Mouse (Mus musculus): ENCODE results near the gene Olfr1245. TPM values are rescaled to one million over a fixed set of nuclear protein-coding genes. Genes with fewer than 3 reads are reported as not detected.

Gene Olfr1245
- polyA plus RNA-seq (2017; shearing (Covaris generic)): not detected

GRCm38 (mm10) chr2:89578347-89578746 lies at the start of gene Olfr1245:
Gene Olfr1245, minus strand, starts transcription at chr2:89578447.

DNA sequence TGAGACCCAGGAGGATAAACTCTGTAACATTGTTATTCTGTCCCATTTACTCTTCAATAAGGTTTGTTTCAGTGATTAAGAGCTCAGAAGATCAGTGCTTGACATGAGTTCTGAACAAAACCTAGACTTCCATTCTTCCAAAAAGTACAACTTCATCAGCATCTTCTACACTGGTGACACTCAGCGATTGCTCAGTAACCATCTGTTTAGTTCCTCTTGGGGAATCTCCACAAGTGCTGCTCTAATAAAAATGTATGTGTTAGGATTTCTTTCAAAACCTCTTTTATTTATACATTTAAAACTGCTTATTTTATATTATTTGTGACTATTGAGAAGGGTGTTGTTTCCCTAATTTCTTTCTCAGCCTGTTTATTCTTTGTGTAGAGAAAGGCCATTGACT lies 39.9 kb upstream of the Olfr1245 start, which contains the start of gene Olfr1248:
Olfr1248 (minus strand) TSS at position 101 of the 400 bp plus-strand sequence.

DNA sequence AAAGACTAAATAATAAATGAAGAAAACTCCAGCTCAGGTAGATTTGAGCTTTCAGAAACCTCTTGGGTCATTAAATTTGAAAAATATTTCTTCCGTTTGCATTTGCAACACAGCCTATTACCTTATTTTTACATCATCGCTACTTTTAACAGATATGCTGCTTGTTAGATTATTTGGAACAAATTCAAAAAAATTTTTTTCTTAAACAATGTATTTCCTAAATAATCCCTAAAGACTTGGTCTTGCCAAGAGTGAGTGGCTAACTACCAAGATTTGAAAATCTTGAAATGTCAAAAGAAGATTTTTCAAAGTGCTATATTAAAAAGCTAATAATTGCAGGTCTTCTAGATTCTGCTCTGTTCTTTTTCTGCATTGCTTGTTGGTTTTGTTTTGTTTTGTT lies 35.8 kb upstream of the Olfr1245 start, which contains the start of gene Olfr1247:
Olfr1247 (minus strand) TSS at position 101 of the 400 bp plus-strand sequence.

DNA sequence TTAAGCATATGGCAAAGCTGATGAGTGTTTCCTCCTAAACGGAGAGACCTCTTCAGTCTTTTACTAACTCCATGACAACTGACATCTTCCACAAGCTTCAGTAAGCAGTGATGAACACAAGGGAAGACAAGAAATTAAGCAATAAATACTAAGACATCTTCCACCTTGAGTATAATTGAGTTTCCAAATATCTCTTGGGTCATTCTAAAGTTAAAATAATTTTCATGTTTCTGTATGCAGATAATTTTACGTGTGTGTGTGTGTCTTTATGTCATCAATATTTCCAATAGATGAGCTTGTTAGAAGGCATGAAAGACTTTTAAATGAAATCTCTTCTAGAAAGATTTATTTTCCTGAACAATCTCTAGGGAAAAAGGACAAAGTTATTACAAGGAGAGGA lies 14.8 kb upstream of the Olfr1245 start, which contains the start of gene Olfr1246:
Olfr1246 (minus strand) TSS at position 101 of the 400 bp plus-strand sequence.

DNA sequence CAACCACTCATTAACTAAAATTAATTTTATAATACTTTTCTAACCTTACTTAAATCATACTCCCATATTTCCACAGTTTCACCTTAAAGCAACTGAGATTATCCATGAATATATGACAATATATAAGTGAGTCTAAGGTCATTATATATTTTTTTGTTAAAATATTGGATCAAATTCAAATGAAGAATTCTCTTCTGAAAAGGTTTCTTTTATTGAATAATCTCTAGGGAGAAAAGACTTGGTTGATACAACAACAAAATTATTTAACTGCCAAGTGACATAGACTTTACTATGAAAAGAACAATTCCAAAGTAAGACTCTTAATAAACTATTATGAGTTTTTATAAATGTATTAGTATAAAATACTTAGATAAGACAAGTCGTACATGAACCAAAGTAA lies 46.9 kb downstream of the Olfr1245 start, which contains the start of gene Olfr1243:
Olfr1243 (minus strand) TSS at position 101 of the 400 bp plus-strand sequence.

Other genes with a start within 250 kb of the Olfr1245 start
- not detected for gene Olfr1232, start 248.8 kb downstream of the Olfr1245 start, polyA plus RNA-seq (2017; shearing (Covaris generic))
- gene Olfr1233, start 236.0 kb downstream of the Olfr1245 start, polyA plus RNA-seq (2017; shearing (Covaris generic)): not detected
- gene Olfr1234, start 213.6 kb downstream of the Olfr1245 start, polyA plus RNA-seq (2017; shearing (Covaris generic)): not detected
- not detected for gene Olfr1238, start 168.8 kb downstream of the Olfr1245 start, polyA plus RNA-seq (2017; shearing (Covaris generic))
- not detected for gene Olfr1239, start 158.0 kb downstream of the Olfr1245 start, polyA plus RNA-seq (2017; shearing (Covaris generic))
- not detected for gene Olfr1240, start 135.4 kb downstream of the Olfr1245 start, polyA plus RNA-seq (2017; shearing (Covaris generic))
- not detected for gene Olfr1241, start 91.3 kb downstream of the Olfr1245 start, polyA plus RNA-seq (2017; shearing (Covaris generic))
- gene Olfr1242, start 80.1 kb downstream of the Olfr1245 start, polyA plus RNA-seq (2017; shearing (Covaris generic)): not detected
- not detected for gene Olfr1243, start 47.0 kb downstream of the Olfr1245 start, polyA plus RNA-seq (2017; shearing (Covaris generic))
- gene Olfr1246, start 14.7 kb upstream of the Olfr1245 start, polyA plus RNA-seq (2017; shearing (Covaris generic)): not detected
- not detected for gene Olfr1247, start 35.7 kb upstream of the Olfr1245 start, polyA plus RNA-seq (2017; shearing (Covaris generic))
- gene Olfr1248, start 39.8 kb upstream of the Olfr1245 start, polyA plus RNA-seq (2017; shearing (Covaris generic)): not detected
- gene Olfr1249, start 56.5 kb upstream of the Olfr1245 start, polyA plus RNA-seq (2017; shearing (Covaris generic)): not detected
- gene Olfr1250, start 83.0 kb upstream of the Olfr1245 start, polyA plus RNA-seq (2017; shearing (Covaris generic)): not detected
- gene Olfr1251, start 93.5 kb upstream of the Olfr1245 start, polyA plus RNA-seq (2017; shearing (Covaris generic)): not detected
- not detected for gene Olfr1252, start 146.6 kb upstream of the Olfr1245 start, polyA plus RNA-seq (2017; shearing (Covaris generic))
- gene Olfr1253, start 178.6 kb upstream of the Olfr1245 start, polyA plus RNA-seq (2017; shearing (Covaris generic)): not detected
- gene Olfr1254, start 215.2 kb upstream of the Olfr1245 start, polyA plus RNA-seq (2017; shearing (Covaris generic)): not detected
- gene Olfr1255, start 233.6 kb upstream of the Olfr1245 start, polyA plus RNA-seq (2017; shearing (Covaris generic)): not detected

Measured in activated CD4-positive, CD25-positive, alpha-beta regulatory T cell, adult 9 weeks (primary cell).